Mouse (Mus musculus) liver, postnatal 0 days (tissue): ENCODE measurements around the gene Esrra.

Source experiments
- CTCF ChIP-seq: sonication (generic); IDR thresholded peaks from 2 replicates; pipeline ENCODE4 v1.5.1; 2016; ENCODE audit warnings: antibody characterized with exemption, low read depth
- EP300 ChIP-seq: IDR thresholded peaks from 2 replicates; pipeline ENCODE4 v1.6.1; 2016; ENCODE audit warnings: antibody characterized with exemption, low read depth, mild to moderate bottlenecking

DNA sequence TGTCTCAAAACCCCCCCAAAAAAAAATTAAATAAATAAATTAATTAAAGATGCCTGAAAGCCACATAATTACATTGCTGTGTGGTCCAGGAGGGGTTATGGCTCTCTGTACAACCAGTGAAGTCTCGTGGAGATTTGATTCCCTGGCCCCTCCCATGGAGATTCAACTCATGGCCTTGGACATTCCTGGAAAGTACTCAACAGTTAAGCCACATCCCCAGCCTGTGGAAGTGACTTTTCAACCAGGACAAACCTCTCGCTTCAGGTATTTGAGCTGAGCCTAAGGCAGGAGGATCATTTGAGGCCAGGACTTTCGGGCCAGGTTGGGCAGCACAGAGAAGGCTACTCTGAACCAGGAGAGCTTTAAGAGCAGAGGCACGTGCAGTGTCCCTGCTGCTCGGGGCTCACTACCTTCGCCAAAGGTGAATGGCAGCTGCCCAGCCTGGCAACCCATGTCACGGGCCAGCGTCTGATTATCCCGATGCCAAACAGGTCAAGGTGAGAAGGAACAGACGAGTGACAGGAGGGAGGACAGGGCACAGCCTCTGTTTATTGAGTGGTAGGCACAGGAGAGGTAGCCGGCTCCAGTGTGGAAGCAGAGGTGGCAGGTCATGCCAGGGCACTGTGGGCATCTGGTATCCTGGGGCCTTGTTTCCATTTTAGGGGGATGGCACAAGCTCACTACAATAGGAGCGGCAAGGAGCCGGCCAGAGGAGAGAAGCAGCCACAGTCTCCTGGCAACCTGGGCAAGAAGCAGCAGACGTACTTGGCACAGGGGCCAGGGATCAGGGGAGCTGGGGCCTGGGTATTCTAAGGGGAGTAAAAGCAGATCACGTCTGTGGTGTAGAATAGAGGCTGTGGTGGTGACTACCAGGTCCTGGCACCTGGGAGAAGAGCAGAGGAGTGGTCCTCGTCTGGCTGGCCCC lies 16.2 kb upstream of the Esrra start:
- TF ChIP-seq CTCF (no peak), EP300 (no peak)
